In genomic region chr5:31673431-31673830, GRCm38 (mm10) we compare ENCODE assay signal across 24 mouse cellular contexts. TPM values are rescaled to one million over a fixed set of nuclear protein-coding genes. Genes with fewer than 3 reads are reported as not detected.
DNase-seq lines count a peak whose midpoint lies in the region; ATAC-seq and TF ChIP-seq lines count a peak whose summit lies in the region.
"Had no signal": no experiment of that assay in that cellular context is flagged by ENCODE, and none has a peak within 500 bp of the region (broad histone marks: within the 10 kb centered on the region; RNA-seq: fewer than 3 reads in every experiment).

No protein-coding gene starts in this region.

- peaks cover 11% of the 10 kb centered on the region for H3K4me1 ChIP-seq in embryonic facial prominence, embryonic 13.5 days
- H3K4me1 ChIP-seq in embryonic facial prominence, embryonic 10.5 days, result no peaks in the 10 kb centered on the region
- peaks cover 15% of the 10 kb centered on the region for H3K4me1 ChIP-seq in heart, embryonic 12.5 days (replicated peaks)
- H3K4me1 ChIP-seq: embryonic facial prominence, embryonic 15.5 days; forebrain, embryonic 12.5 days had no signal

- no peak overlapping the region for H3K4me2 ChIP-seq in embryonic facial prominence, embryonic 13.5 days
- no peak overlapping the region for H3K4me2 ChIP-seq in heart, embryonic 12.5 days
- H3K4me2 ChIP-seq: embryonic facial prominence, embryonic 15.5 days; forebrain, embryonic 12.5 days; hindbrain, embryonic 13.5 days had no signal

- WGBS in embryonic facial prominence, embryonic 13.5 days, result 57% methylated on average over 2 of the region's 2 CpGs
- 74% methylated on average over 2 of the region's 2 CpGs for WGBS in embryonic facial prominence, embryonic 10.5 days
- WGBS in heart, embryonic 12.5 days, result 69% methylated on average over 2 of the region's 2 CpGs

- no peak for ATAC-seq in embryonic facial prominence, embryonic 13.5 days (ENCODE audit: insufficient number of reproducible peaks, insufficient read depth, low FRiP score, low TSS enrichment, low read depth)
- ATAC-seq in heart, embryonic 12.5 days (ENCODE audit: insufficient number of reproducible peaks, low FRiP score), result no peak
- ATAC-seq in frontal cortex, adult (ENCODE audit: low TSS enrichment), result no peak
- ATAC-seq: intestine, postnatal 0 days; Patski had no signal

- H3K9me3 ChIP-seq in embryonic facial prominence, embryonic 13.5 days, result no peaks in the 10 kb centered on the region
- no peaks in the 10 kb centered on the region for H3K9me3 ChIP-seq in embryonic facial prominence, embryonic 10.5 days
- no peaks in the 10 kb centered on the region for H3K9me3 ChIP-seq in heart, embryonic 12.5 days (replicated peaks)
- H3K9me3 ChIP-seq: embryonic facial prominence, embryonic 15.5 days; forebrain, embryonic 12.5 days; heart, embryonic 10.5 days; hindbrain, embryonic 10.5 days; hindbrain, embryonic 13.5 days had no signal

- no peak for DNase-seq in embryonic facial prominence, embryonic 10.5 days (ENCODE audit: low spot score)
- DNase-seq in heart, postnatal 25 days (ENCODE audit: low spot score), result no peak
- no peak for DNase-seq in layer of hippocampus, adult 2 months (ENCODE audit: low spot score in 2 of 2)
- DNase-seq in layer of hippocampus, adult 11-12 months (ENCODE audit: low spot score), result no peak
- peak; percentile 59 for DNase-seq in Muller cell, postnatal 12 days (ENCODE audit: inconsistent ontology term)
- DNase-seq: adrenal gland, postnatal 10 days; cerebellum, adult 11 months; cerebellum, adult 2 months; cerebellum, adult 9-11 months; cerebellum, postnatal 25 days; gastrocnemius, postnatal 10 days; gastrocnemius, postnatal 36 days; heart, adult 2 months; heart, postnatal 36 days had no signal

- H3K4me3 ChIP-seq in embryonic facial prominence, embryonic 13.5 days, result no peak overlapping the region
- H3K4me3 ChIP-seq in embryonic facial prominence, embryonic 10.5 days, result no peak overlapping the region
- no peak overlapping the region for H3K4me3 ChIP-seq in heart, embryonic 12.5 days
- H3K4me3 ChIP-seq in layer of hippocampus, adult 2 months, result no peak overlapping the region
- H3K4me3 ChIP-seq: embryonic facial prominence, embryonic 15.5 days; forebrain, embryonic 12.5 days; heart, adult 2 months; heart, embryonic 10.5 days; hindbrain, embryonic 10.5 days; hindbrain, embryonic 13.5 days had no signal

- no peaks in the 10 kb centered on the region for H3K27me3 ChIP-seq in embryonic facial prominence, embryonic 13.5 days
- H3K27me3 ChIP-seq in embryonic facial prominence, embryonic 10.5 days (replicated peaks; ENCODE audit: low read depth, poor library complexity, severe bottlenecking), result no peaks in the 10 kb centered on the region
- H3K27me3 ChIP-seq in heart, embryonic 12.5 days (replicated peaks), result no peaks in the 10 kb centered on the region
- H3K27me3 ChIP-seq: embryonic facial prominence, embryonic 15.5 days; forebrain, embryonic 12.5 days; hindbrain, embryonic 13.5 days; Patski had no signal

- intact Hi-C loops in heart, postnatal 25 days (cut with DNase I), result no loop called here

- no peak for TF ChIP-seq CTCF in layer of hippocampus, adult 2 months (conservative IDR thresholded peaks at IDR 0.05)

- H3K9ac ChIP-seq in embryonic facial prominence, embryonic 13.5 days, result no peak overlapping the region
- H3K9ac ChIP-seq in heart, embryonic 12.5 days, result 0 out of 2 replicates have a peak overlapping the region, but pooled peaks have one; percentile 32
- H3K9ac ChIP-seq: embryonic facial prominence, embryonic 15.5 days; forebrain, embryonic 12.5 days; hindbrain, embryonic 13.5 days had no signal

- no peaks in the 10 kb centered on the region for H3K36me3 ChIP-seq in embryonic facial prominence, embryonic 13.5 days
- no peaks in the 10 kb centered on the region for H3K36me3 ChIP-seq in embryonic facial prominence, embryonic 10.5 days (replicated peaks)
- no peaks in the 10 kb centered on the region for H3K36me3 ChIP-seq in heart, embryonic 12.5 days
- H3K36me3 ChIP-seq: embryonic facial prominence, embryonic 15.5 days; forebrain, embryonic 12.5 days; heart, embryonic 10.5 days; hindbrain, embryonic 10.5 days; hindbrain, embryonic 13.5 days had no signal

- H3K27ac ChIP-seq in embryonic facial prominence, embryonic 13.5 days, result peak overlapping the region; percentile 7; the same call in 1 of the 2 replicates
- H3K27ac ChIP-seq in embryonic facial prominence, embryonic 10.5 days (replicated peaks), result no peak overlapping the region
- H3K27ac ChIP-seq in heart, embryonic 12.5 days (ENCODE audit: poor library complexity, severe bottlenecking), result no peak overlapping the region
- H3K27ac ChIP-seq in layer of hippocampus, adult 2 months, result peak overlapping the region; percentile 14; the same call in 1 of the 2 replicates
- H3K27ac ChIP-seq: embryonic facial prominence, embryonic 15.5 days; forebrain, embryonic 12.5 days; heart, adult 2 months; heart, embryonic 10.5 days; hindbrain, embryonic 10.5 days; hindbrain, embryonic 13.5 days had no signal

RNA-seq across cellular contexts. Expression of gene Rbks, which starts 24.0 kb away (rescaled TPM):
- 2.6 and 3.2 TPM in 2 replicates for polyA plus RNA-seq in embryonic facial prominence, embryonic 13.5 days (2015; fragmentation: Nextera tagmentation; extraction: Ambion mirVana)
- polyA plus RNA-seq in embryonic facial prominence, embryonic 10.5 days (2016; fragmentation: Nextera tagmentation; extraction: Ambion mirVana), result 4.1 and 4.9 TPM in 2 replicates
- 3.3 and 4.9 TPM in 2 replicates for polyA plus RNA-seq in heart, embryonic 12.5 days (2016; fragmentation: Nextera tagmentation; extraction: Ambion mirVana)
- 1 to 10 TPM; 2.7 to 4.4 TPM for total RNA-seq in heart, postnatal 25 days (2021)
- 1 to 10 TPM; 4.0 to 4.4 TPM for total RNA-seq in layer of hippocampus, adult 2 months (2021)

RNA-seq across cellular contexts. Expression of gene Babam2, which starts 24.1 kb away (rescaled TPM):
- 50.1 and 53.0 TPM in 2 replicates for polyA plus RNA-seq in embryonic facial prominence, embryonic 13.5 days (2015; fragmentation: Nextera tagmentation; extraction: Ambion mirVana)
- polyA plus RNA-seq in embryonic facial prominence, embryonic 10.5 days (2016; fragmentation: Nextera tagmentation; extraction: Ambion mirVana), result 47.0 and 51.7 TPM in 2 replicates
- 45.6 and 49.4 TPM in 2 replicates for polyA plus RNA-seq in heart, embryonic 12.5 days (2016; fragmentation: Nextera tagmentation; extraction: Ambion mirVana)
- total RNA-seq in heart, postnatal 25 days (2021), result 10 to 100 TPM; 31.2 to 32.1 TPM
- 10 to 100 TPM; 49.3 to 50.4 TPM for total RNA-seq in layer of hippocampus, adult 2 months (2021)

Comparison
In these comparisons a context has a peak if more than half of its experiments do, and no peak if none do; other contexts are left out.
1. H3K27ac ChIP-seq: peak in embryonic facial prominence, embryonic 13.5 days (single experiment) and layer of hippocampus, adult 2 months (single experiment); none in embryonic facial prominence, embryonic 10.5 days (single experiment) and heart, embryonic 12.5 days (single experiment).